Mouse (Mus musculus) cerebellum, adult 18-20 months (tissue): ENCODE measurements around the gene Fyttd1.
"Not testable (repeated sequence)": the region's sequence is repeated elsewhere in the genome, so short reads cannot be mapped to it uniquely, and the experiment has no call there.

Experiments
- DNase-seq, 2 experiments: peaks; one replicate each; pipeline ENCODE4 v3.0.0; 2021

Fyttd1 gene

DNA sequence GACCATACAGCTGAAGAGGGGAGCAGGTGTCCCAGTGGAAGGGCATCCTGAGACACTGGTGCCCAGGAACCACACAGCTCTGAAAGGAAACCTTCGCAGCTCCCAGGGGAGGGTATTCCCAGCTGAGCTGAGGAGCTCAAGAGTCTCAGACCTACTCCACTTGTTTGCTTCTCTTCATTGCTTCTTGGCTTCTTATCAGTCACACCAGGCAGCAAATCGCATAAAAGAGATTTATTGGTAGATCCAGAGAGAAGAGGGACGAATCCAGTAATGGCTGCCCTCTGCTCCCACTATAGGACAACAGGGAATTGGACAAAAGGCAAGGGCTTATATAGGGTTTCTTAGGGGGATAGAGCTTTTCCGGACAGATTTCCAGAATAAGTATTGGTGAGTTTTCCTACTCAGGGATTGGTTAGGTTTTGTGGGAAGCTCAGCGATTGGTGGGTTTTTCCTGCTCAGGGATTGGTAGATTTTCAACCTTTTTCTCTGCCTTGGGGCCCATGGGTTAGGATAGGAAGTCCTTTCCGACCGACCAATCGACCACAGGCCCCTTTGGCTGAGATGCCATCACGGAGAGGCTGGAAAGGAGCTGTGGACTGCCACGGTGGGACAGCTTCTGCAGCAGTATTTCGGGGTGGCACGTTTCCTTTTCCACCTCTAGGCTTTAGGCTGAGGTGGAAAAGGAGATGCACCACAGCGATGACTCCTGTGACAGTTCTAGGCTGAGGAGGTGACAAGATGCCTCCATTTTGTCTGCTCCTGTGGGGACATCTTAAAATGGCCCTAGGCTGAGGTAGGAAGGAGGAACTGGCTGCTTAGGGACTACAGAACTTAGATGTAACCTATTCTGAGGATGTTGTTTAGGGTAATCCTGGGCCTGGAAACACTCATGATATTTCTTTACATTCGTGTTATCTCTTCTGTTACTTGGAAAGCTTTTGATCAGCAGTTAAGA, 1.9 kb downstream of the Fyttd1 start:
- no peak for DNase-seq

DNA sequence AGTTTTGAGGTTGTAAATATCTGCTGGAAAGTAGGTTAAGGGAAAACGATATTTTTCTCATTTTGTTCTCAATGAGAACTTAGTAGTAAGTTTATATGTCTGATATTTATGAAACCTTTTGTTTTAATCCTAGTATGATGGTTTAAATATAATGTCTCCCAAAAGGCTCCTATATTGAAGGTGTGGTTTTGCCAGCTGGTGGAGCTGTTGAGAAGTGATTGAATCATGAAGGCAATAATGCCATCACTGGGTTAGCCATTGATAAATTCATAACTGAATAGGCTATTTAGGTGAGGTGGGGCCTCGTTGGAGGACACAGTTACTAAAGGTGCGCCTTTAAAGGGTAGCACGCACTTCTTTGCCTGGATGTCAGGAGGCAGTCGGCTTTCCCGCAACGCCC, 4.2 kb downstream of the Fyttd1 start:
- peak in 1 of 2 experiments; percentile 20 for DNase-seq

DNA sequence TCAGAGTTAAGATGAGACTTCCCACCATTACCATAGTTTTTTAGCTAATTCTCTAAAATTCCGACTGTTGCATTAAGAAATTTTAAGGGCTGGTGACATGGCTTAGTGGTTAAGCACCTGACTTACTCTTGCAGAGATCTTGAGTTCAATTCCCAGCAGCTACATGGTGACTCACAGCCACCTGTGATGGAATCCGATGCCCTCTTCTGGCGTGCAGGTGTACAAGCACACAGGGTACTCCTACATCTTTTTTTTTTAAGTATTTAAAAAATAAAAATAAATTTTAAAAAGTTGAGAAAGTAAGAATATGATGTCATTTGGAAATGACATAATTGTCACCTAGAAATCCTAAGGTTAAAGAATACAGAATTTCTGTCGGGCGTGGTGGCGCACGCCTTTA, 10.7 kb downstream of the Fyttd1 start:
- DNase-seq = no peak

DNA sequence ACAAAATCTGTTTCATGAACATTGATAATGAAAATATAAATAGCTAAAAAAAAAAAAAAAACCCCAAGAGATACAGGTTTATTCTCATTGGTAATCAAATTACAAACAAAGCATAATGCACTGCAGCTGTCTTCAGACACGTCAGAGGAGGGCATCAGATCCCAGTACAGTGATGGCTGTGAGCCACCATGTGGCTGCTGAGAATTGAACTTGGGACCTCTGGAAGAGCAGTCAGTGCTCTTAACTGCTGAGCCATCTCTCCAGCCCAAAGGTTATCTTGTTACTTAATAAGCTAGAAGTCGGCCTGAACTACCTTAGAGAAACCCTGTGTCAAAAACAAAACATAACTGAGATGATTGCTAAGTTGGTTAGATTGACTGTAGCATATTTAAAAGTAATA, 12.6 kb downstream of the Fyttd1 start:
- DNase-seq = no peak

DNA sequence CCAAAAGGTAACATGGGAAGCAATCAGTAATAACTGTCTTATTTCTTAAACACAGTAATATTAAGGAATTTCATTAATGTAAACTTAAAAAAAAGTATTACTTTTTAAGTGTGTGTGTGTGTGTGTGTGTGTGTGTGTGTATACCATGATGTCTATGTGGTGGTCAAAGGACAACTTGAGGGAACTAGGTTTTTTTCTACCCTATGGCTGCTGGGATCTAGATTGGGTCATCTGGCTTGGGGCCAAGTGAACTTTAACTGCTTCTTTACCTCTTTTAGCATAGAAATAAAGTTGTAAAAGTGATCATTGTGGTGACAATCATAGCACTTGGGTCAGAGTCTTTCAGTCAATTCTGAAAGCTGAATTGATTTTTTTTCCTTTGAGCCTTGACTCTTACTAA, 18.8 kb downstream of the Fyttd1 start:
- no peak for DNase-seq

DNA sequence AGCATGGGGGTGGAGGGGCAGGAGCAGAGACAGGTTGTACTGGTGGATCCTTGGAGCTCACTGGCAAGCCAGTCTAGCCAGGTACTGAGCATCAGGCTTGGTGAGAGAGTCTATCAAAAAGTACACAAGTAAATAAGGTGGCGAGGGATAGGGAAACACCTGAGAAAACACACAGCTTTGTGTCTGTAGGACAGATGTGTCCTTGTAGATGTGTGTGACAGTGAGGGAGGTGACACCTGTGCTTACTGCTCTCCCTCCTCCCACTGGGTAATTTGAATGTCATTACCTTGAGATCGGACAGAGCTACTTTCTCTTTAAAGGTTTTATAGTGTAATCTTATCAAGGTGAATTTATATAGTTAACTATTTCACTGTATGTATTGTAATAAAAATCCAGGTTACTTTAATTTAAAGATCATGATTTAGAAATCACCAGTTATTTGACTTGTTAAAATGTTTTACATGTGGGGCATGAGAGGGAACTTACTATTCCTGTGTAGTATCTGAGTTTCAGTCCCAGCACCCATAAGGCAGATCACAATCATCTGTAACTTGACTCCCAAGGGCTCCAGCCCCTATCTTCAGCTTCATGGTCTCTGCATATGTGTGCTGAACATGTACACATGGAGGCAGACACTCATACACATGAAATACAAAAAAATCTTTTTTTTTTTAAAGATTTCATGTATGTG, 24.2 kb downstream of the Fyttd1 start:
- DNase-seq = no peak

DNA sequence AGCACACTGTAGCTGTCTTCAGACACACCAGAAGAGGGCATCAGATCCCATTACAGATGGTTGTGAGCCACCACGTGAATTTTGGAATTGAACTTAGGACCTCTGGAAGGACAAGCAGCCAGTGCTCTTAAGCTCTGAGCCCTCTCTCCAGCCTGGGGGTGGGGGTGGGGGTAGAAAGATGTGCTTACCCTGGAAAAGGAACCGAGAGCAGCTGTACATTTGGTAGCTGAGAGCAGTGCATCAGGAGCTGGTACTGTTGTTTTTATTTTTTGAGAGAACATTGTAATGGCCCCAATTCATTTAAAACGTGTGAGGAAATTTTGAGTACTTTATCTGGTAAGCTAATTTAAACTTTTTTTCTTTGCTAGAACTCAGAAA, 24.7 kb downstream of the Fyttd1 start:
- DNase-seq = no peak

DNA sequence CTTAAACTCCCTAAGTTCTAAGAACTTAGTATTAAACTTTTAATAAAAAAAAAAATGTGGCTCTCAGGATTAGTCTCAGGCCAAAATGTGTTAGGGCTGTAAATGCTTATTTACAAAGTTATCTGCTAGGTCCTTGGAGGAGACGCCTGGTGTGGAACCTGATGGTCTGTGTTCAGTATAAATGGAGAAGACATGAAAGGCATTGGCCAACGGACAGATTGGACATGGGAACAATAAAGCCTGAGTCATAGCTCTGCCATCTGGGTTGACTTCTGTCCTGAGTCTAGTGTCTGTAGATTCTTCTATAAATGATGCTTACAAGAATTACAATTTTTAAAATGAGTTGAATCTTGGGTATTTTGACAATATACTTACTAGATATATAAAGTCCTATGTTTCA, 28.9 kb downstream of the Fyttd1 start:
- DNase-seq = peak; percentile 23 to 45

DNA sequence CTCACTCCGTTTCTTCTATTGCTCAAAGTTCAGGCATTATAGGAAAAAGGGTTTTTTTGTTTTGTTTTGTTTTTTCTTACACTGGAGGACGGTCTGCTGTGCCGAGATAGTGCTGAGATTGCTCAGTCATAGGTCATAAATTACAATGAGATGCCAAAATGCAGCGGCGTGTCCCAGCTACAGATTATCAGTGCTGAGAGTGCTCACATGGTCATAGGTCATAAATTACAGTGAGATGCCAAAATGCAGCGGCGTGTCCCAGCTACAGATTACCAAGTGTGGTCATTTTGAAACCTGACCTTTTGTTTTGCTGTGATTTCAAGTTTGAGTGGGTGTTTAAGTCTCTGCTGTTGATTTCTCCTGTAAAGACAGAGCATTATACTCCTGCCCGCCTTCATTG, 29.4 kb downstream of the Fyttd1 start:
- DNase-seq = no peak

DNA sequence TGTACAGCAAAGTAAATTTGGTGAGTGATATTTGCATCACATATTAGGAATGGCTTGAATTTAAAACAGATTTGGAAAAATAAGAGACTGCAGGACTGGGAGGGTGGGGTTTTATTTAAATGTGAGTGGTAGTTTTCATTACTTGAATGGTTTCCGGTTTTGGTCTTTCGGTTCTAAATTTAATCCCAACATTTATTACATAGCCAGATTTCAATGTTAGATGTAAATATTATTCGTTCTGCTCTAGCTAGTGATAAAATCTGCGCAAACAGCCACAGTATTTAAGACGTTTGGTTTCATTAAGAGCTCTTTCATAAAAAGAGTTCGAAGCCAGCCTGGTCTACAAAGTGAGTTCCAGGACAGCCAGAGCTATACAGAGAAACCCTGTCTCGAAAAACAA, 35.9 kb downstream of the Fyttd1 start:
- DNase-seq = no peak

DNA sequence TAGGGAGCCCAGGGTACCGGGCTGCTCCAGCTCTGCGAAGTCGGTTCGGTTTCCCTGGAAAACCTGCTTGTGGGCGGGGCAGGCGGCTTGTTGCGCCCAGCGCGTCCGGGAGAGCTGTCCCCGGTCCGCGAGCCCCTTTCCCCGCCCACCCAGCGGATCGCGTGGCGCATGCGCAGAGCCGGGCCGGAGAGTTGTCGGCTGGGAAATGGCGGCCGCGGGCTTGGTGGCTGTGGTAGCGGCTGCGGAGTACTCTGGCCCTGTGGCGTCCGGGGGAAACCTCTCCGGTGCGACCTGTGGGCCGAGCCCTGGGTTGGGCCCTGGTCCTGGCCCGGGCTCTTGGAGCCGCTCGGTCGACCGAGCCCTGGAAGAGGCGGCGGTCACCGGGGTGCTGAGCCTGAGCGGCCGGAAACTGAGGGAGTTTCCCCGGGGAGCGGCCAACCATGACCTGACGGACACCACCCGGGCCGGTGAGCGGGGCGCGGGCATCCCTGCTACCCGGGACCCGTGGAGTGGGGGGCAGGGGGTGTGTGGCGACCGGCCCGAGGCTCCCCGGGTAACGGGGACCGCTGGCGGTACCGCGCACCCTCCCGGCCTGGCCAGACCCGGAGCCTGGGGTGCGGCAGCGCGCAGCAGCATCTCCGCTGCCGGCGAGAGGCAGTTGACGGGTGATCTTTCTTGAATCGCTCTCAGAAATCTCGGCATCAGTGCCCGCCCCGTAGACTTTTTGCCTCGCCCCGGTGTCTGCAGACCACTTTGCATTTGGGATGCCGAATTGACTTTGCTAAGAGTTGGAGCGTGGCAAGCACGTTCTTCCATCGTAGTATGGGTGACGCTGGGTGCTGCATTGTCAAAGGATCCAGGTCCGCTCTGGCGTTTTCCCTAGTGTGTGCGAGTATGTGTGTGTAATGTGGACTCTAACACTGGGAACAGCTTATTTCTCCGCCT, 36.9 kb downstream of the Fyttd1 start, which contains the start of gene Lrch3:
TSS of gene Lrch3 (plus strand) at position 164 of the 945 bp plus-strand sequence.
- DNase-seq = peak; percentile 96 to 97

DNA sequence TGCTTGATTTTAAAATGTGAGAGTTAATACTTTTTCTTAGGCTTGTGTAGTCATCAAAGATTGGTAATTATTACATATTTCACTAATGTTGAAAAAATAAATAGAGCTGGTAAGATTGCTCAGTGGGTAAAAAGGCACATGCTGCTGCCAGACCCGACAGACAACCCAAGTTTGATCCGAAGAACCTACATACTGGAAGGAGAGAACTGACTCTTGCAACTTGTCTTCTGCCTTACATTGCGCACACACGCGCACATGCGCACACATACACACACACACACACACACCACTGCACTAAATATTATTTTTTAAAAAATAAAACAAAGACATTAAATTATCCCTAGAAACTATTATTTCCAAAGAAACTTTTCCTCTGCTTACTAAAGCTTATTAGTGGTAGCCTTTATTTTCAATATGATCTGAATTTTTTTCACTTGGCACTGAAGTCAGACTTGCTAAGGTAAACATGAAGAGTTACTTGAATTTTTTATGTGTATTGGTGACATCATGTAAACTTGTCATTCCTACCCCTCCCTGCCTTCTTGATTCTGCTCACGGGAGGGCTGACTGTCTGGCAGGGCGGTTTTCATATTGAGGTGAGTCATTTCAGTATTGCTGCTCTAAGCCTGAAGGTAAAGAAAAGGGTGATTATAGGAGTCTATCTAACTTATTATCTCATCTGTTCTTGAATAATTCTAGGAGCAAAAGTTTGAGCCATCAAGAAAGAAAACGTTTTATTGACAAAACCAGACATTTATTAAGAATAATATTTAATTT, 38.2 kb downstream of the Fyttd1 start:
- DNase-seq = no peak

DNA sequence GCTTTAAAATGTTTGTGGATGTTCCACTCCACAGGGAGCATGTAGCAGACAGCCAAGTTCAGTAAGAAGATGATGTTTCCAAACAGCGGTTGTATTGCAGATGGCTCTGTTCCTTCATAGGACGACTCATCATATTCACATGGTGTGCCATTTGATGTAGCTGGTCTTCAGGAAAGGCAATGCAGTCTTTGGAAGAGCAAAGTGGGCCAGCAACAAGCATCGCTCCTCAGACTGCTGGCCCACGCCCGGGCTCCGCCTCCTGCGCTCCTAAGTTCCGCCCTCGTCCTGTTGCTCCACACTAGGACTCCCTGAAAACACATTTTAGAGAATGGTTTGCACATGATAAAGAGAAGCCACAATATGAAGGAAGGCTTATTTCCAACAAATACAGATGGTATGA, 49.3 kb downstream of the Fyttd1 start:
- not testable (repeated sequence) for DNase-seq

DNA sequence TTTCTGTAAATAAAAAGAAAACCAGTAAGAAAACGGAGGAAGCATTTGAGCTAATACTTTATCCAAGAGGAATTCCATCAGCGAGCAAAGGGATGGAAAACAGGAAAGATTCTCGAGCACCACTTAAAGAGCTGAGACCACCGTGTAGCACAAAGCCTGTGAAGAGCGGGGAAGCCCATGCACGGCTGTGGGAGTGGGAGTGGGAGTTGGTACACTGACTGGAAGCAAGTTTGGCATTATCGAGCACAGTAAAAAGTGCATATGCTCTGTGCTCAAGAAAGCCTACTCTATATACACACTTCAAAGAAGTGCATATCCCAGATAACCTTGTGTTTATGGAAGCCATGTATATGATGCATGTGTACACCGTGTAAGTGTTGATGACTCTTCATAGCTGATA, 49.7 kb downstream of the Fyttd1 start:
- DNase-seq = no peak

DNA sequence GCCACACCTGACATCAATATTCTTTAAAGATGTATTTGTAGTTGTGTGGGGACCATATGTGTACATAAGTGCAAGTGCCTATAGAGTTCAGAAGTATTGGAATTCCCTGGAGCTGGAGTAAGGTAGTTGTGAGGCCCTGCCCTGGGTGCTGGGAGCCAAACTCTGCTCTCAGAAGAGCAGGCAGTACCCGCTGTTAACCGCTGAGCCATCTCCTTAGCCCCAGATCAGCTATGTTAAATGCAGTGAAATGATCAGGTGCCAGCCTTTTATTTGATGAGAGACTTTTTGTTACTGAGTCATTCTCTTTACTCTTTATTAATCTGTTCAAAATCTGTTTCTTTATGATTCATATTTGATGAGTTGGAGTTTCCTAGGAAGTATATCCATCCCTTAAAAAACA, 52.6 kb downstream of the Fyttd1 start:
- DNase-seq = no peak

DNA sequence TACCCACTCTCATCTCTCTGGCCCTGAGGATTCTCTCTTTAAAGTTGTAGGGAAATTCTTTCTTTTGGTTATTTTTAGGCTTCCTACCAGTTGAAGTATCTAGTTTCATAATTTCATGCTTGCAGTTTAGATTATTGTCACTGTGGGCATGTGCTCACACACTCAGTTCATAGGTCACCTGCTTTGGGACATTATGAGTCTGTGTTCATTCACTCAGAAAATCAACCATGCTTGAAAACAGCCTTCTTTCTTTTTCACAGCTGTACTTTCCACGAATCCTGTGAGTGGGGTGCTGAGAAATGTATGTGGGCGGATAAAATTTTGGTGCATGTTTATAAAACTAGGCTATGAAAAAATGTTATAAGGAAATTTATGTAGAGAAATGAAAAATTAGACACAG, 57.2 kb downstream of the Fyttd1 start:
- no peak for DNase-seq

DNA sequence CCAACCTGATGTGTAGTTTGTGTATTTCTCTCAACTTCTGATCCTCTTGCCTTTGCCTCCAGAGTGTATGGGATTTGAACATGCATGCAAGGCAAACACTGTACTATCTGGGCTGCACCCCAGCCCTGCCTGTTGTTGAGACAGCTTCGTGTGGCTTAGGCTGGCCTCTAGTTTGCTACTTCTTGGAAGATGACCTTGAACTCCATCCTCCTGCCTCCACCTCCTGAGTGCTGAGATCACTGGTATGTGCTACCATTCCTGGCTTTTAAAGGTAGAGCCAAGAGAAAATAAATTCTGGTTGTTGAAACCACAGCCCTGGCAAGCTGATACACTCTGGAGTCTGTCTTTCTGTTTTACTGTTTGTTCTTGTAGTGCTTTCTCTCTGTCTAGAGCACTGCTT, 57.8 kb downstream of the Fyttd1 start:
- DNase-seq = no peak

DNA sequence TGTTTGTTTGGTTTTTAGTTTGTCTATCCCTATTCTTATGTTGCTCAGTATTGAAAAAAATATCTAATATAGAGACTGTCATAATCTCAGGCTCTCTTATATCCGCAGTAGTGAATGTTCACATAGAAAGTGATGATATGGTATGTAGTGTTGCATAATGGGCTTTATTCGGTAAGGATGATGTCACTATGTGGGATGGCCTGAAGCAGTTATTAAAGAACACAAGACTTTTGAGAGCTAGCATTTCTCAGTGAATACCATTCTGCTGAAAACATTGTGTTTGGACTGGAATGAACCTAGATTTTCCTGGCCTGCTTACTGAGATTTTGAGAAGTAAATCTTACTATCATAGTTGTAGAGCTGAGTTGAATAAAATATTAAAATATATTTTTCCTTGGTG, 60.1 kb downstream of the Fyttd1 start:
- no peak for DNase-seq

DNA sequence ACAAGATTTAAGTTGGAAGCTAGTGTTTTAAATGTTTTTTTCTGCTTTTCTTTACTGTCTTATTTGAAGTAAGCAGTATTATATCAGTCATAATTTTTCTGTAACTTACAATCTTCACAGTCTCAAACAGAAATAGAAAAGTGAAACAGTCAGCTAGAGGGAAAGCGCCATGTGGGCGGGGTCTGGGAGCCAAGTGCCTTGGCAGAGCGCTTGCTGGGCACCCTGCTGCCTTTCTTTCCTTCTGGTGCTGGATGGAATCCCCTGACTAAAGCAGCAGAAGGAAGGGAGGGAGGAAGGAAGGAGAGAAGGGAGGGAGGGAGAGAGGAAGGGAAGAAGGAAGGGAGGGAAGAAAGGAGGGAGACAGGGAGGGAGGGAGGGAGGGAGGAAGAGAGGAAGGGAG, 62.0 kb downstream of the Fyttd1 start:
- peak; percentile 79 to 82 for DNase-seq

DNA sequence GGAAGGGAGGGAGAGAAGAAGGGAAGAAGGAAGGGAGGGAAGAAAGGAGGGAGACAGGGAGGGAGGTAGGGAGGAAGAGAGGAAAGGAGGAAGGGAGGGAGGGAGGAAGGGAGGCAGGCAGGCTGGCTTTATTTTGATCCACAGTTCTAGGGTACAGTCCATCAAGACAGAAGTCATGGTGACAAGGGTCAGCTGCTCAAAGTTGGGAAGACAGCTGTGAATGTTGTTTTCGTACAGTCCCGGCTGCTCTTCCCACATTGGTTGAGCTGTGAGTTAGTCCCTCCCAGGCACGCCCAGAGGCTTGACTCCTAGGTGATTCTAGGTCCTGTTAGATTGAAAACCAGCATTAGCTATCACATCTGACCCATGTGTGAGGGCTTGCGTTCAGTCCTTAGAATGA, 62.4 kb downstream of the Fyttd1 start:
- DNase-seq = not testable (repeated sequence)

DNA sequence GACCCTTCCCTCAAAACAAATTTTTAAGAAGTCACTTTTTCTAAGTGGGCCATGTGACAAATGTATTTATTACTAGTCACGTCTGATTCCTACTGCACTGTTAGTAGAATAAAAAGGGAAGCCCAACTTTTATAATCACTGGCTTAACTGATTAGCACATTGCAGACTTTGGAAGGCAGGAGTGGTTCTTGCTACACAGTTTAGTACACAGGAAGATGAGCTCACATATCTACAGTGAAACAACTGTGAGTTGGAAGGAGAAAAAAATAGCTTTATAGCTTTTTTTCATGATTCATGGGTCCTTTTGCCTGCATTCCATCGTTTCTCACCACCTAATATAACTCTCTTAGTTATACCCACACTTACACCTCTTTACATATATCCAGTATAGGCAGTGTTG, 63.9 kb downstream of the Fyttd1 start:
- DNase-seq = not testable (repeated sequence)

DNA sequence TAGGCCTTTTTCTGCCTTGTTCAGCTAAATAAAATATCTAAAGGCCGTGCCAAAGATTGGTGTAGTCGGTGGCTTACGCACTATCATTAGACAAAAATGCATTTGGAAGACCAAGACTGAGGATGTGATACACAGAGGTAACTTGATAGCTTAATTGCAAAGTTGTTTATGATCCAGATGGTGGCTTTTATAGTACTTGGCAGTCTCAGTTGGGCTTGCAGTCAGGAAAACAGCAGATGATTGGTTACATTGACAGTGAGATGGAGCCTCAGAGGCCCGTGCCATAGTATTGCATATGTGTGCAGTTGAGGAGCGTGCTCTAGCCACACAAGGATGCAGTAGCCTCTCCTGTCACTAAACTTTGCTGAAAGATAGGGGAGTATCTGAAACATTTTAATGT, 65.4 kb downstream of the Fyttd1 start:
- no peak for DNase-seq
